Mouse (Mus musculus): Measurements from ENCODE around the gene Apob.
A peak's percentile ranks its signal among the peaks of the same experiment; 100 is the strongest.
"Not testable (repeated sequence)": the region's sequence is repeated elsewhere in the genome, so short reads cannot be mapped to it uniquely, and the experiment has no call there.

Apob gene

GRCm38 (mm10) chr12:7977466-7978189 lies at the start of gene Apob:
TSS of gene Apob (plus strand) at chr12:7977648.
- no peak for DNase-seq (ENCODE audit: low read depth, low spot score)

GRCm38 (mm10) chr12:7932405-7932920 lies 45.0 kb upstream of the Apob start:
- DNase-seq (ENCODE audit: low read depth, low spot score) = no peak

GRCm38 (mm10) chr12:7950098-7950745 lies 27.2 kb upstream of the Apob start:
- DNase-seq (ENCODE audit: low read depth, low spot score) = peak; percentile 7

GRCm38 (mm10) chr12:7958851-7959250 lies 18.6 kb upstream of the Apob start:
- DNase-seq (ENCODE audit: low read depth, low spot score) = no peak

- no peak for DNase-seq (ENCODE audit: low read depth, low spot score)
These were observed 18.0 kb upstream of the Apob start for GRCm38 (mm10) chr12:7959310-7959918.

GRCm38 (mm10) chr12:7962314-7962927 lies 15.0 kb upstream of the Apob start:
- no peak for DNase-seq (ENCODE audit: low read depth, low spot score)

GRCm38 (mm10) chr12:7967221-7967620 lies 10.2 kb upstream of the Apob start:
- no peak for DNase-seq (ENCODE audit: low read depth, low spot score)

- DNase-seq (ENCODE audit: low read depth, low spot score) = no peak
These were observed 7.1 kb upstream of the Apob start for GRCm38 (mm10) chr12:7970301-7970700.

GRCm38 (mm10) chr12:7970817-7971216 lies 6.6 kb upstream of the Apob start:
- no peak for DNase-seq (ENCODE audit: low read depth, low spot score)

- no peak for DNase-seq (ENCODE audit: low read depth, low spot score)
These were observed 5.7 kb upstream of the Apob start for GRCm38 (mm10) chr12:7971736-7972135.

GRCm38 (mm10) chr12:7973773-7974322 lies 3.6 kb upstream of the Apob start:
- DNase-seq (ENCODE audit: low read depth, low spot score) = no peak

GRCm38 (mm10) chr12:7978190-7978884 lies 889 bp downstream of the Apob start:
- DNase-seq (ENCODE audit: low read depth, low spot score) = peak; percentile 76

GRCm38 (mm10) chr12:7984411-7984810 lies 7.0 kb downstream of the Apob start:
- DNase-seq (ENCODE audit: low read depth, low spot score) = no peak

- peak; percentile 79 for DNase-seq (ENCODE audit: low read depth, low spot score)
These were observed 13.4 kb downstream of the Apob start for GRCm38 (mm10) chr12:7990804-7991203.

- no peak for DNase-seq (ENCODE audit: low read depth, low spot score)
These were observed 14.1 kb downstream of the Apob start for GRCm38 (mm10) chr12:7991570-7991969.

- no peak for DNase-seq (ENCODE audit: low read depth, low spot score)
These were observed 43.5 kb downstream of the Apob start for GRCm38 (mm10) chr12:8020931-8021330.

GRCm38 (mm10) chr12:8029520-8029919 lies 52.1 kb downstream of the Apob start:
- no peak for DNase-seq (ENCODE audit: low read depth, low spot score)

- DNase-seq (ENCODE audit: low read depth, low spot score) = no peak
These were observed 52.6 kb downstream of the Apob start for GRCm38 (mm10) chr12:8030057-8030456.

GRCm38 (mm10) chr12:8031169-8031568 lies 53.7 kb downstream of the Apob start:
- DNase-seq (ENCODE audit: low read depth, low spot score) = not testable (repeated sequence)

- no peak for DNase-seq (ENCODE audit: low read depth, low spot score)
These were observed 54.3 kb downstream of the Apob start for GRCm38 (mm10) chr12:8031595-8032358.
